Mouse (Mus musculus): Measurements from ENCODE around the gene Dyrk1a. TPM values are rescaled to one million over a fixed set of nuclear protein-coding genes. Genes with fewer than 3 reads are reported as not detected.

The Dyrk1a gene
- polyA plus RNA-seq, 1 experiment from 2014 or later: 13.3 TPM

DNA sequence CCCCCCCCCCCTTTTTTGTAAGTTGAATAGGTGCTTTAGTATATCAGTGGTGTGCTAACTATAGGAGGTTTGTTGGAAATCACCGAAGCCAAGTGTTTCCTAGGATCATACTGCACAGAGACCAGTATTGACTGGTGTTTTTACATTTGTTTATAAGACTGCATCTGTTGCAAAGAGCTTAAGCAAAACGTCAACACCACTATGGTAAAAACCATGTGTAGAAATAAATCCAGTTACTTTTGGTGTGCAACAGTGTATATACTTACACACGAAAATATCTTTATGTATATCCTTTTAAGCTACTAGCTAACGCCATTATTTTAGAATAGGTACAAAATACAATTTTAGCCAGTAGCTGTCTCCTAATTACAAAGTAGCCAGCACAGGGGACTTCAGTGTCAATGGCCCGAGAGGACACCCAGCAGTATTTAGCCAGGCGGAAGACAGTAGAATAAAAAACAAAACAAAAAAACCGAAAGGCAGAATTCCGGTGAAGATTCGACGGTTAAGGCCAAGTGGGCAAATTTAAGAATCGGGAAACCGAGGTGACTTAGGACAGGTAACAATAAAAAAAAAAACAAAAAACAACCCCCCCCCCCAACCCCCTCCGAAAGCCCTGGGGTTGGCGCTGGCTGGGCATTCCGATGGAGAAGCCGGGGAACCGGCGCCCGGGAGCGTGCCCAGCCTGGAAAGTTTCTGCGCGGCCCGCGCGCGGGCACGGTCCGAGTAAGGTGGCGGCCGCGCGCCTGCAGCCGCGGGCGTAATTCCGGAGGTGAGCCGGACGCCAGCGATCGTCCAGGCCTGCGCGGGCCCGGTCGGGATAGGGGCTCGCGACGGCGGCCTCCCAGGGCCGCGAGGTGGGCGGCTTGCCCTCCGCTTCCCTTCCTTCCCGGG is 1.2 kb upstream of the Dyrk1a start:
- Histone ChIP-seq H3K27ac (ENCODE audit: low read depth, low read length) (peak overlapping the region; percentile 97), H3K4me3 (ENCODE audit: low read length) (peak overlapping the region; percentile 99), H3K4me1 (ENCODE audit: control insufficient read depth, insufficient read depth, low read length) (peaks cover 14% of the 10 kb centered on the region; the same call in 1 of the 2 replicates), H3K9ac (ENCODE audit: low read depth, low read length) (peak overlapping the region; percentile 100), H3K36me3 (ENCODE audit: control insufficient read depth, insufficient read depth, low read length) (no peaks in the 10 kb centered on the region), H3K27me3 (ENCODE audit: control insufficient read depth, insufficient read depth, low read length) (no peaks in the 10 kb centered on the region), H3K9me3 (ENCODE audit: control insufficient read depth, low read length) (no peaks in the 10 kb centered on the region), H3K4me2 (replicated peaks; ENCODE audit: low read depth, low read length) (peak overlapping the region; percentile 33)
- ATAC-seq (ENCODE audit: low FRiP score, low TSS enrichment): peak; percentile 89
- 2% methylated on average over 48 of the region's 53 CpGs for WGBS

DNA sequence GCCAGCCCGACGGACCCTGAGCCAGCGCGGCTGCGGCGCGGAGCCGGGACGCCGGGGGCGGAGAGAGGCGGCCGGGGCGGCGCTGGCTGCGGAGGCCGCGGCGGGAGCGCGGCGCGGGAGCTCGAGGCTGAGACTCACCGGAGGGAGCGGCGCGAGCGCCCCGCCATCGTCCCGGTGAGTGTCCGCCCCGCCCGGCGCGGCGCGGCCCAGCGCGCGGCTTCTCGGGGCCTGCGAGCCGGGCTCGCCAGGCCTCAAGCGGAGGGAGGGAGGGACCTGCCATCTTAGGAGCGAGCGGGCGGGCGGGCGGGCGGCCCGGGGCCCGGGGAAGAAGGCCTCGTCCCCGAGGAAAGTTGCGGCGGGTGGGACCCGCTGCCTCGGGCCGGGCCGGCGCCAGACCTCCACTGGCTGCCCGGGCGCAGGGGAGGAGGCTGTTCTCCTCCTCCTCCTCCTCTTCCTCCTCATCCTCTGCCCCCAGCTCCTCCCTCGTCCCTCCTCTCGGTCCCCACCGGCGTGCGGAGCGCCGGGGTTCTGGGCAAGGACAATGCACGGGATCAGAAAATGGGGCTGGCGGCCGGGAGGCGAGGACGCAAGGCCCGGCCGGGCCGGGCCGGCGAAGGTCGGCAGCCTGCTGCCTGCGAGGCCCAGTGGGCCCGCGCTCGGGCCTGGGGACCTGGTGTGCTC is 691 bp downstream of the Dyrk1a start:
- peak overlapping the region; percentile 99 for H3K4me3 ChIP-seq (ENCODE audit: low read length)
- peak overlapping the region; percentile 78 for H3K4me2 ChIP-seq (replicated peaks; ENCODE audit: low read depth, low read length)
- no peaks in the 10 kb centered on the region for H3K36me3 ChIP-seq (ENCODE audit: control insufficient read depth, insufficient read depth, low read length)
- no peaks in the 10 kb centered on the region for H3K9me3 ChIP-seq (ENCODE audit: control insufficient read depth, low read length)
- H3K9ac ChIP-seq (ENCODE audit: low read depth, low read length): peak overlapping the region; percentile 100
- WGBS: under 1% methylated on average over 33 of the region's 88 CpGs
- peaks cover 25% of the 10 kb centered on the region; the same call in 1 of the 2 replicates for H3K4me1 ChIP-seq (ENCODE audit: control insufficient read depth, insufficient read depth, low read length)
- ATAC-seq (ENCODE audit: low FRiP score, low TSS enrichment): peak; percentile 26; the same call in 1 of the 2 replicates
- no peaks in the 10 kb centered on the region for H3K27me3 ChIP-seq (ENCODE audit: control insufficient read depth, insufficient read depth, low read length)
- H3K27ac ChIP-seq (ENCODE audit: low read depth, low read length): peak overlapping the region; percentile 100

DNA sequence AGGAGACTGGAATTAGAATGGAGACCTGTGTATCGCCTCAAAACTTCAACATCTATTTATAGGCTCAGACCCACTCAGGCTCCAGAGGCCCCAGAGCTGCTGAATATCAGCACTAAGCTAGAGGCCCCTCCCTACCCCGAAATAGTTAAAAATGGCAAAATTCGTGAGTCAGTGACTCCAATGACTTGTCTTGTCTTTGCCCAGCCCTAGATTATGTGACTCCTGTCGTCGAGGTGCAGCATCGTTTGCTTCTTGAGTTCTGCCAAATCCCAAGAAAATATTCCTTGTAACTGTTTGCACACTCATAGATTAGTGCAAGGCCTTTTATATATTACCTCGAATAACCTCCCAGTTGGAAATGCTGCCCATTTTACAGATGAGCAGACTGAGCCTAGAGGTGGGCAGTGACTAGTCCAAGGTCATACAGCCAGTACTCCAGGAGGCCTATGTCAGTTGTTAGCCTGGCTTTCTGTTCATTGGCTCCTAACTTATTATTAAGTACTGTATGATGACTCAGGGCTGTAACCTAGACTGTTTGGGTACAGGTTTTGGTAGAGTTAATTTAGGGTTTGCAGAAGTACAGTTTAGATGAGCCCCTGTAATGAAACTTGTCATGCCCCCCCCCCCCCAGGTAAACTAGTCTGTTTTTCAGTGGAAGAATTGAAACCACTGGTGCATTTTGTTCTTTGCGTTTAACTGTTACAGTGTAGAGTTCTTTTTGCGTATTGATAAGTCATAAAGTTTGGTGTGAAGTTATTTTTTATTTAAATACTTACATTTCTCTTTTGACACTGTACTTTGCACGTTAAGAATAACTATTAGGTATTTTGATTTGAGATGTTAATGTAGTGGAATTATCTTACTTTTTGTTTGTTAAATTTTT is 1.5 kb downstream of the Dyrk1a start:
- no peaks in the 10 kb centered on the region for H3K36me3 ChIP-seq (ENCODE audit: control insufficient read depth, insufficient read depth, low read length)
- no peaks in the 10 kb centered on the region for H3K27me3 ChIP-seq (ENCODE audit: control insufficient read depth, insufficient read depth, low read length)
- ATAC-seq (ENCODE audit: low FRiP score, low TSS enrichment): no peak
- H3K27ac ChIP-seq (ENCODE audit: low read depth, low read length): peak overlapping the region; percentile 100
- peak overlapping the region; percentile 99 for H3K4me3 ChIP-seq (ENCODE audit: low read length)
- H3K4me2 ChIP-seq (replicated peaks; ENCODE audit: low read depth, low read length): peak overlapping the region; percentile 78
- H3K9me3 ChIP-seq (ENCODE audit: control insufficient read depth, low read length): no peaks in the 10 kb centered on the region
- peaks cover 34% of the 10 kb centered on the region; the same call in 1 of the 2 replicates for H3K4me1 ChIP-seq (ENCODE audit: control insufficient read depth, insufficient read depth, low read length)
- 22% methylated on average over 10 of the region's 10 CpGs for WGBS
- peak overlapping the region; percentile 100 for H3K9ac ChIP-seq (ENCODE audit: low read depth, low read length)

DNA sequence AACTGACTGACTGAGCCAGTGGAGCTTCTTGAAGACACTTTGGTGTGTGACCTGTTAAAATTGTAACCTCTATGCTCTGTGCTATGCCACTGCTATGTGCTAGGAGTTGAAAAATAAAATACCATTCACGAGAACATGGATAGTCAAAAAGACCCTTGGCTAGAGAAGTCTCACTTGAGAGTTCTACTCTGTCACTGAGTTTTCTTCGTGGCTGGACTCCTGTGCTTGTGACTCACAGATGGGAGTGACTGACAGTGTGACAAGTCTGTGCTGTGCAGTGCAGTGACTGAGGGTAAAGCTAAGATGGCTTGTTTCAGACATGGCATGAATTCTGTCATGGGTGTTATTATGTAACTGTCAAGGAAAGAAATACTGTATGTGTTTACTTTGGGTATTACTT is 2.6 kb downstream of the Dyrk1a start:
- no peaks in the 10 kb centered on the region for H3K27me3 ChIP-seq (ENCODE audit: control insufficient read depth, insufficient read depth, low read length)
- no peak overlapping the region for H3K4me3 ChIP-seq (ENCODE audit: low read length)
- H3K4me2 ChIP-seq (replicated peaks; ENCODE audit: low read depth, low read length): peak overlapping the region; percentile 24; the same call in 1 of the 2 replicates
- no peak overlapping the region for H3K27ac ChIP-seq (ENCODE audit: low read depth, low read length)
- no peak for ATAC-seq (ENCODE audit: low FRiP score, low TSS enrichment)
- WGBS: 27% methylated on average over 2 of the region's 2 CpGs
- H3K36me3 ChIP-seq (ENCODE audit: control insufficient read depth, insufficient read depth, low read length): no peaks in the 10 kb centered on the region
- no peak overlapping the region for H3K9ac ChIP-seq (ENCODE audit: low read depth, low read length)
- H3K4me1 ChIP-seq (ENCODE audit: control insufficient read depth, insufficient read depth, low read length): peaks cover 34% of the 10 kb centered on the region; the same call in 1 of the 2 replicates
- H3K9me3 ChIP-seq (ENCODE audit: control insufficient read depth, low read length): no peaks in the 10 kb centered on the region

DNA sequence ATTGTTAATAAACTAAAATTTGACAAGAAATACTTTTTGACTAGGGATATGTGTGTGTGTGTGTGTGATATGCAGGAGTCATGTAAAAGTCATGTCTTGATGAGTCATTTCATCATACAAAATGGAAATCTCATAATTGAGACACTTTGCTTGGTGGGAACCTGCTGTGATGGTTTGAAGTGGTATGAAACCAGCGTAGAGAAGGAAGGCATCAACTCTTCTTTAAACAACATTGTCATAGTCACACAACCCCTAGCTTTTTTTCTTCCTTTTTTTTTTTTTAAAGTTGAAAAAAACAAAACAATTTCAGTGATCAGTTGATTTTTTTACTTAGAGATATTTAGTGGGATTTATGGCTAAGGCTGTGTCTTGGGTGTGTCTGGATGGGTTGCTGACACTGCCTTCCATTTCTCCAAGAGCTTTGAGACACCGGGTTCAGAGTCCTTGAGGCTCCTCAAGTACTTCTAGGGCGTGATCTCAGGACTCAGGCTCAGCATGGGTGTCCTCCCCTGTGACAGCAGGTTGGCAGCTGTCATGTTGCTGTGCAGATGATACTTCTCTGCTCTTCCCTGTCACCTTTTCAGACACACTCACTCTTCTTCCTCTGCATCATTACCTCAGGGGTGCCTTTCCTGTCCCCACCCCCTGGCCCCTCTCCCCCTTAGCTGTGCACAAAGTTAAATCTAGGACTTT is 4.4 kb downstream of the Dyrk1a start:
- Histone ChIP-seq H3K4me3 (ENCODE audit: low read length) (no peak overlapping the region), H3K27ac (ENCODE audit: low read depth, low read length) (no peak overlapping the region), H3K27me3 (ENCODE audit: control insufficient read depth, insufficient read depth, low read length) (no peaks in the 10 kb centered on the region), H3K9ac (ENCODE audit: low read depth, low read length) (no peak overlapping the region), H3K9me3 (ENCODE audit: control insufficient read depth, low read length) (no peaks in the 10 kb centered on the region), H3K4me2 (replicated peaks; ENCODE audit: low read depth, low read length) (no peak overlapping the region), H3K4me1 (ENCODE audit: control insufficient read depth, insufficient read depth, low read length) (peaks cover 37% of the 10 kb centered on the region; the same call in 1 of the 2 replicates), H3K36me3 (ENCODE audit: control insufficient read depth, insufficient read depth, low read length) (no peaks in the 10 kb centered on the region)
- 86% methylated on average over 3 of the region's 3 CpGs for WGBS
- ATAC-seq (ENCODE audit: low FRiP score, low TSS enrichment): no peak

DNA sequence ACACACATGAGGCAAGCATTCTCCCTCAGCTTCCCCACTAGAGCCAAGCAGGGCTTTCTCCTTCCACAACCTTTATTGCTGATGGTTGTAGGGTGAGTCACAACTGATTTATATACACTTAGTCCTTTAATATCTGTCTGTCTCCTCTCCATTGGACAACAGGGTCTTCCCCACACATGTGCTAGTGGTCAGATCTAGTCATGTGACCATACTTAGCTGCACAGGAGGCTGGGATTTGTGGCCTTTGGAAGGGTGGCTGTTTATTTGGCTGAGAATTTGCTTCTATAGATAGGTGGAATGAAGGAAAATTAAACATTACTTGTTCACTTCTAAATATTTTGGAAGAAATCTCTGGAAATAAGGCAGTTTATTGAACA is 4.9 kb downstream of the Dyrk1a start:
- Histone ChIP-seq H3K4me1 (ENCODE audit: control insufficient read depth, insufficient read depth, low read length) (peaks cover 38% of the 10 kb centered on the region; the same call in 1 of the 2 replicates), H3K27ac (ENCODE audit: low read depth, low read length) (no peak overlapping the region)
- no peak for ATAC-seq (ENCODE audit: low FRiP score, low TSS enrichment)

DNA sequence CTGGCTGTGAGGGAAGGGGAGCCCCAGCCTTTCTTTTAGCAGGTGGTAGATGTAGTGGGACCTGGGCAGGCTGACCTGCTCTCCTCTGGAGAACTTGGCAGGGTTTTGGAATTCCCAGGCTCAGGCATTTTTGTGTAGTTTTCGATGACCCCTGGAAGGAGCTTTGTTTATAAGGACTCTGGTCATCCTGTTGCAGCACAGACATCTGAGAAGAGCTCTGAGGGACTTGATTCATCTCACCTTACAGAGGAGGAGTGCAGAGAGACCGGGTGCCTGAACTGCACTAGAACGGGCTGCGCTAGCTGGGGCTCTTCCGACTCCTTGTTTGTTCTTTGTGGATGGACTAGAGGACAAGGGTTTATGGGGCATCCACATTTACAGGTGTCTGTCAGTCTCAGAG is 5.9 kb downstream of the Dyrk1a start:
- Histone ChIP-seq H3K27me3 (ENCODE audit: control insufficient read depth, insufficient read depth, low read length) (no peaks in the 10 kb centered on the region), H3K36me3 (ENCODE audit: control insufficient read depth, insufficient read depth, low read length) (no peaks in the 10 kb centered on the region), H3K9ac (ENCODE audit: low read depth, low read length) (no peak overlapping the region), H3K4me1 (ENCODE audit: control insufficient read depth, insufficient read depth, low read length) (peaks cover 39% of the 10 kb centered on the region; the same call in 1 of the 2 replicates), H3K9me3 (ENCODE audit: control insufficient read depth, low read length) (no peaks in the 10 kb centered on the region), H3K27ac (ENCODE audit: low read depth, low read length) (no peak overlapping the region), H3K4me3 (ENCODE audit: low read length) (no peak overlapping the region), H3K4me2 (replicated peaks; ENCODE audit: low read depth, low read length) (no peak overlapping the region)
- ATAC-seq (ENCODE audit: low FRiP score, low TSS enrichment): 0 out of 2 replicates have a peak, but pooled peaks have one; percentile 20
- WGBS: 27% methylated on average over 5 of the region's 5 CpGs

More for the DNA sequence above, 4.9 kb downstream of the Dyrk1a start:
- no peak overlapping the region for H3K9ac ChIP-seq (ENCODE audit: low read depth, low read length)
- no peaks in the 10 kb centered on the region for H3K27me3 ChIP-seq (ENCODE audit: control insufficient read depth, insufficient read depth, low read length)
- H3K9me3 ChIP-seq (ENCODE audit: control insufficient read depth, low read length): no peaks in the 10 kb centered on the region
- no peak overlapping the region for H3K4me2 ChIP-seq (replicated peaks; ENCODE audit: low read depth, low read length)
- H3K4me3 ChIP-seq (ENCODE audit: low read length): no peak overlapping the region
- no peaks in the 10 kb centered on the region for H3K36me3 ChIP-seq (ENCODE audit: control insufficient read depth, insufficient read depth, low read length)

DNA sequence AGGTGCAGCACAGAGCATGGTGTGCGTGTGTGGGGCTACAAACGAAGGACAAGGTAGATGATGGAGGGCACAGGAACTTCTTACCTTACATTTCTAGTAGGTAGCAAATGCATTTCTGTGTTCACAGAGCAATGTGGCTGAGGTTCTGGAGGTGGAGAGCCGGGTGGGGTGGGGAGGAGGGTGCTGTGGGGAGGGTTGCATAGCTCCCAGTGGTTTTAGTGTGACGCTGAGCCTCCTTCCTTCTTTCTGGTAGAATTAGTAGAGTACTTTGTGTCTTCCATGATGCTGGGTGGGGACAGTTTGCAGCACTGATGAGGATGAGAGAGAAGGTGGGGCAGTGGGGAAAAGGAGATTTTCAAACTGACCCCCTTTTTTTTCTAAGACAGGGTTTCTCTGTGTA is 9.5 kb downstream of the Dyrk1a start:
- Histone ChIP-seq H3K36me3 (ENCODE audit: control insufficient read depth, insufficient read depth, low read length) (no peaks in the 10 kb centered on the region), H3K4me2 (replicated peaks; ENCODE audit: low read depth, low read length) (no peak overlapping the region), H3K27ac (ENCODE audit: low read depth, low read length) (no peak overlapping the region), H3K9me3 (ENCODE audit: control insufficient read depth, low read length) (no peaks in the 10 kb centered on the region), H3K27me3 (ENCODE audit: control insufficient read depth, insufficient read depth, low read length) (no peaks in the 10 kb centered on the region), H3K9ac (ENCODE audit: low read depth, low read length) (no peak overlapping the region), H3K4me3 (ENCODE audit: low read length) (no peak overlapping the region), H3K4me1 (ENCODE audit: control insufficient read depth, insufficient read depth, low read length) (peaks cover 25% of the 10 kb centered on the region; the same call in 1 of the 2 replicates)
- WGBS: 95% methylated on average over 4 of the region's 4 CpGs
- ATAC-seq (ENCODE audit: low FRiP score, low TSS enrichment): no peak

All from kidney, embryonic 14.5 days (tissue).